Mouse (Mus musculus): ENCODE measurements at regions not wholly inside any gene's neighbourhood (a gene's known extent, or its start where the extent isn't known, plus 50 kb on each side); places are given as distances from the start of the nearest gene placed in this dataset.

DNA sequence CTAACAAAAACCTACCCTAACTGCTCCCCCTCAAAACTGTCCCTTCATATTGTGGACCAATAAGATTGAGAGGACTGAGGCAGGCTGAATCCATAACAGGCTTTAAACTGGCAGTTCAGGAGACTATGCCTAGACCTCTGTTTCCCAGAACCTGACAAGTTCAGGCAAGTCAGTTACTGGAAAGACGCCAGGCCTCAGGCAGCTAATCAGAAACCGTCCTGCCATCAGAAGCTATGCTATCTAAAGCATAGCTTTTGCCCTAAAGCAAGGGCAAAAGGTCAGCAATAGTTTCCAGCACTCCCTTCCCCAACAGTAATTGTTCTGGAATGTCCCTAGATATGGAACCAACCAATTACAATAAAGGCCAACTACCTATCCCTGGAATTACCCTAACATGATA is 273.0 kb downstream of the Bche start:
- no peak for DNase-seq (ENCODE audit: low spot score)

DNA sequence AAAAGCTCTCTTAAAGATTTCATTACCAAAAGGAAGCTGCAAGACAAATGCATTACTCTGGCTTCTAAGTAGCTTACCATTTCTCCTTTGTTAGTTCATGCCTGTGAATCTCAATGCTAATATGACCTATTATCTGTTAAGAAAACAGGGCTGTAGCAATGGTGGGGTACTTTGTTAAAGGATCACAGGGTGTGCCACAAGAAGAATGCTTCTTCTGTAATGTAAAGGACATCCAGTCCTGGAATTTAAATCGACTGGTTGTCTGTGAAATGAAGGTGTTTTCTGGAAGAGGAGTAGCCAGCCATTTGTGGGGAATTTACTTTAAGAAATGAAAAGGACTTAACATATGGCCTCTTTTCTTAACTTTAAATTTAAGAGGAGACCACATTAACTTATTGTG is 273.9 kb downstream of the Bche start:
- DNase-seq (ENCODE audit: low spot score) = no peak

DNA sequence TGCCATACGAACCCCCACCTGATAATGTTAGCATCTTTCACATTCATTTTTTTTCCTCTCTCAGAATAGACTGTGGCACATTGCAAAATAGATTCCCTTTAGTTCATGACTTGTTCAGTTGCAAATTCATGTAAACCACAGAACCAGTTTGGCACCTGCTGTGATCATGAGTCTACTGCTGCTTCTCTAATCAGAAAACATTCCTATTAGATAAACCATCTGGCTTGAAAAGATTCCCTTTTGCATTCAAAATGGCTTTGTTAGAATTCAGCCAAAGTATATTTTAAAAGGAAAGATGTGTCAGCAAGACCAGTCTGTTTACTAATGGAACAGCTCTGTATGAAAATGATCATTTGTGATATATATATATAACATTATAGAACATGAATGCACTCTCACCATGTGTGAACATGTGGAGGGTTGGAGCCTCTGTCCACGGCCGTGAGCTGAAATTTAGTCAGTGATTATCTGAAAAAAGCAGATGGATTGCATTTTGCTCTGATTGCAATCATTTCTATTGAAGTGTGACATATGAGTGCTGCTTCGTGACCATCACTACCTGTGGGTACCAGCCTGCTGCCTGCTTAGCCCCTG is 298.2 kb downstream of the Bche start:
- no peak for DNase-seq (ENCODE audit: low spot score)

GRCm38 (mm10) chr3:73401395-73401794 is 306.8 kb downstream of the Bche start:
- no peak for DNase-seq (ENCODE audit: low spot score)

DNA sequence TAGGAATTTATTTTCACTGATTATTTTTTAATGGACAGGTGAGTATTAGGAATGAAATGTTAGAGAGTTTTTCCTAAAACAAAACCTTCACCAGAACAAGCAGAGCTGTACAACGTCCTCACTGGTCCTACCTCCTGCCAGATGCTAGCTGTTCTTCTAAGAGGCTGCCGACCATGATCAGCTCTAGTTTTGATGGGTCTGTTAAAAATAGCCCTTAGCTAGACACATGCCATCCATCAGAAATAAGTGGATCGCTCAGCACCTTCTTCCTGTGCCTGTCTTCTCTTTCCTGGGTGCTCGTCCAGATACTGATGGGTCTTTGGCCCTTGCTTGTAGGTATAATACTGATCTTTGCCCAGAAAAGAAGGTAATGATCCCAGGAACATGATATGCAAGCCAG is 312.4 kb downstream of the Bche start:
- no peak for DNase-seq (ENCODE audit: low spot score)

DNA sequence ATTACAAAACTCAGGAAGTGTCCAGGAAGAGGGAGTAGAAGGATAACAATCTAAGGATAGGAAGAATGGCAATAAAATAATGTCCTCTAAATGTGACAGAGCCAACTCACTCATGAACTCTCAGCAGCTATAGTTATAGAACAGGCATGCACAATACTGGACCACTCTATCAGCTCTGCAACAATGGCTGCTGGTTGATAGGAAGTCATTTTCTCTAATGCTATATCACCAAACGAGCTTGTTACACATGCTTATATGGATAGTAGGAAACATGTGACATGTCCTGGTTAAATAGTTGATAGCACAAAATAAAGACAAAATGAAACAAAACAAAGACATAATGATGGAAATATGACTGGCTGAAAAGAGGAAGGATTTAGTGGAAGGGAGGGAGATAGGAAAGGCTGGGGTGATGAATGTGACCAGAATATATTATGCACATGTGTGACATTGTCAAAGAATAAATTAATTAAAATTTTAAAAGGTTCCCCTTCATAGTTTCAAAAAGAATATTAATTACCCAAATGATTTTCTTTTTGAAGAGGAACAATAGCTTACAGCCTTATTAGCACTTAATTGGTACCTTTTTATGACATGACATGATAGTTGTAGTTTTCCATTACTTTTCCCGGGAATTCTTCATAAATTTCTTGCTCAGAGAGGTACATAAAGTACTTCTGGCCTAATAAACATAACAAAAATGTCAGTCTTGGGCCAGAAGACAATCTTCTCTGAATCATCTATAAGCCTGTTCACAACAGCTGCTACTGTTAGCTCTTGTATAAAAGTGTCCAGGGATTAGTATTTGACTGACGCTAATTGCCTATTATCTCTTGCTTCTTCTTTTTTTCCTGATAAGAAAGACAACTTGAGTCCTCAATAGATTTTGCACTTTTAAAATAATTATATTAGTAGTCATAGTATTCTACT is 318.2 kb downstream of the Bche start:
- DNase-seq (ENCODE audit: low spot score) = no peak

- no peak for DNase-seq (ENCODE audit: low spot score)
Observed at GRCm38 (mm10) chr3:73354861-73355496, 297.4 kb upstream of the Slitrk3 start.

- peak; percentile 27 for DNase-seq (ENCODE audit: low spot score)
Observed at GRCm38 (mm10) chr3:73343199-73343598, 285.6 kb upstream of the Slitrk3 start.

GRCm38 (mm10) chr3:73339730-73340129 is 282.1 kb upstream of the Slitrk3 start:
- DNase-seq (ENCODE audit: low spot score) = no peak

DNA sequence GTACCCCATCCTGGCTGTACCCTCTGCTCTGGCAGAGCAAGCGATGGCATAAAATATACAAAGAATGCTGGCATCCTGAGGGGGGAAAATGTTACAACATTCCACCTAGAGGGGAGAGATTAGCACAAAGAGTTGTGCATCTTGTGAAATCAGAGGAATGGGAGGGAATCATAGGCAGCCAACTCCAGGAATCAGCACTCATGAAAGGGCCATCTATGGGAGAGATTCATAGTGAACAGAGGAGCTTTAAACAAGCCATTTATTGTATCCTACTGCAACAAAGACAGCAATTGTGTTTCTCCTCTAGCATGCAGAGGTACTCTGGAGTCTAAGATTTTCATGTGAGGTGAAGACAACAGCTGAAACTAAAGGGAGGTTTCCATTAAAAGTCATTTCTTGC is 265.6 kb upstream of the Slitrk3 start:
- no peak for DNase-seq (ENCODE audit: low spot score)
